13 mouse cellular contexts compared by ENCODE assay signal in genomic region chr3:68675980-68676678, GRCm38 (mm10). TPM values are rescaled to one million over a fixed set of nuclear protein-coding genes. Genes with fewer than 3 reads are reported as not detected.
DNase-seq lines count a peak whose midpoint lies in the region; ATAC-seq and TF ChIP-seq lines count a peak whose summit lies in the region.
"Had no signal": no experiment of that assay in that cellular context is flagged by ENCODE, and none has a peak within 500 bp of the region (broad histone marks: within the 10 kb centered on the region; RNA-seq: fewer than 3 reads in every experiment).

No protein-coding gene starts in this region.

- no peak overlapping the region for H3K9ac ChIP-seq in liver, embryonic 13.5 days
- H3K9ac ChIP-seq: liver, embryonic 14.5 days; midbrain, embryonic 13.5 days; neural tube, embryonic 13.5 days had no signal

- H3K4me2 ChIP-seq in liver, embryonic 13.5 days, result peak overlapping the region; percentile 55
- H3K4me2 ChIP-seq: midbrain, embryonic 13.5 days had no signal

- no peaks in the 10 kb centered on the region for H3K9me3 ChIP-seq in heart, embryonic 10.5 days
- H3K9me3 ChIP-seq in liver, embryonic 13.5 days (replicated peaks), result no peaks in the 10 kb centered on the region
- H3K9me3 ChIP-seq: midbrain, embryonic 13.5 days; neural tube, embryonic 13.5 days had no signal

- no peak for TF ChIP-seq POLR2A in cortical plate, adult 2 months (IDR thresholded peaks at IDR 0.05; ENCODE audit: extremely low read depth, insufficient read depth, low read length)

- DNase-seq in heart, embryonic 10.5 days (ENCODE audit: low spot score), result peak; percentile 25
- DNase-seq in heart, postnatal 10 days, result no peak
- DNase-seq in left cerebral cortex, adult 2 months (ENCODE audit: extremely low spot score in 1 of 2, low spot score in 2 of 2), result no peak
- no peak for DNase-seq in left cerebral cortex, postnatal 10 days (ENCODE audit: extremely low spot score in 1 of 2, low spot score in 2 of 2)
- DNase-seq in liver, embryonic 13.5 days, result no peak
- DNase-seq in right cerebral cortex, postnatal 14 days, result no peak
- DNase-seq in thymus, postnatal 10 days (ENCODE audit: low spot score in 2 of 2), result no peak
- DNase-seq: cerebellum, postnatal 36 days; kidney, postnatal 25 days had no signal

- H3K36me3 ChIP-seq in heart, embryonic 10.5 days, result no peaks in the 10 kb centered on the region
- no peaks in the 10 kb centered on the region for H3K36me3 ChIP-seq in liver, embryonic 13.5 days
- H3K36me3 ChIP-seq: midbrain, embryonic 13.5 days; neural tube, embryonic 13.5 days had no signal

- 68% methylated on average over 10 of the region's 10 CpGs for WGBS in heart, embryonic 10.5 days
- WGBS in liver, embryonic 13.5 days (ENCODE audit: insufficient replicate concordance), result 34% methylated on average over 10 of the region's 10 CpGs

- peak overlapping the region; percentile 52 for H3K4me3 ChIP-seq in heart, embryonic 10.5 days
- H3K4me3 ChIP-seq in left cerebral cortex, adult 2 months, result no peak overlapping the region
- no peak overlapping the region for H3K4me3 ChIP-seq in cortical plate, adult 2 months (ENCODE audit: insufficient read depth, low read length)
- H3K4me3 ChIP-seq in liver, embryonic 13.5 days (replicated peaks), result no peak overlapping the region
- H3K4me3 ChIP-seq: midbrain, embryonic 13.5 days; neural tube, embryonic 13.5 days had no signal

- intact Hi-C loops in heart, postnatal 10 days (cut with DNase I), result no loop called here
- intact Hi-C loops in left cerebral cortex, adult 2 months (cut with DNase I), result loop anchor here (1.0 to 5.0 kb wide), 3 partner anchors 17 to 84 kb away; no protein-coding TSS in a partner anchor
- intact Hi-C loops in left cerebral cortex, postnatal 10 days (cut with DNase I), result loop anchor here (5.0 kb wide), 1 partner anchor 59 kb away; no protein-coding TSS in a partner anchor

- peak overlapping the region; percentile 76; the same call in 1 of the 2 replicates for H3K27ac ChIP-seq in heart, embryonic 10.5 days
- peak overlapping the region; percentile 86 for H3K27ac ChIP-seq in left cerebral cortex, adult 2 months
- H3K27ac ChIP-seq in cortical plate, adult 2 months (ENCODE audit: insufficient read depth, low read length), result peak overlapping the region; percentile 90
- H3K27ac ChIP-seq in liver, embryonic 13.5 days, result no peak overlapping the region
- H3K27ac ChIP-seq: liver, embryonic 14.5 days; midbrain, embryonic 13.5 days; neural tube, embryonic 13.5 days had no signal

- H3K4me1 ChIP-seq in heart, embryonic 10.5 days, result peaks cover 18% of the 10 kb centered on the region
- H3K4me1 ChIP-seq in cortical plate, adult 2 months (ENCODE audit: control insufficient read depth, insufficient read depth, low read length), result peaks cover 5% of the 10 kb centered on the region
- peaks cover 20% of the 10 kb centered on the region for H3K4me1 ChIP-seq in liver, embryonic 13.5 days (replicated peaks)
- H3K4me1 ChIP-seq: midbrain, embryonic 13.5 days; neural tube, embryonic 13.5 days had no signal

- H3K27me3 ChIP-seq in heart, embryonic 10.5 days (ENCODE audit: insufficient read depth, poor library complexity, severe bottlenecking), result no peaks in the 10 kb centered on the region
- no peaks in the 10 kb centered on the region for H3K27me3 ChIP-seq in liver, embryonic 13.5 days
- H3K27me3 ChIP-seq: midbrain, embryonic 13.5 days; neural tube, embryonic 13.5 days had no signal

- no peak for TF ChIP-seq CTCF in left cerebral cortex, adult 2 months (IDR thresholded peaks at IDR 0.05)
- no peak for TF ChIP-seq CTCF in cortical plate, adult 2 months (IDR thresholded peaks at IDR 0.05; ENCODE audit: extremely low read depth, insufficient read depth, low read length)

- no peak for ATAC-seq in liver, embryonic 13.5 days (ENCODE audit: low read depth)
- ATAC-seq: midbrain, embryonic 13.5 days had no signal

RNA-seq across cellular contexts. Expression of gene Il12a, which starts 14.3 kb away (rescaled TPM):
- 0.35 and 0.41 TPM in 2 replicates for polyA plus RNA-seq in heart, embryonic 10.5 days (2016; fragmentation: Nextera tagmentation; extraction: Ambion mirVana)
- under 1 TPM in 1 of 2 experiments, not detected in 1; 0.20 TPM for total RNA-seq in heart, postnatal 10 days (2021)
- total RNA-seq in left cerebral cortex, adult 2 months (2021), result 1 to 10 TPM; 2.8 to 4.2 TPM
- under 1 TPM; 0.93 to 0.94 TPM for total RNA-seq in left cerebral cortex, postnatal 10 days (2021)
- 6.7 and 7.0 TPM in 2 replicates for polyA plus RNA-seq in cortical plate, adult 2 months (2012; rRNA removed)
- polyA plus RNA-seq in liver, embryonic 13.5 days (2015; fragmentation: Nextera tagmentation; extraction: Ambion mirVana), result 2.7 and 2.9 TPM in 2 replicates
- polyA plus RNA-seq: midbrain, embryonic 13.5 days; neural tube, embryonic 13.5 days had no signal
